ENCODE assay signal across 8 mouse cellular contexts in the genomic region with DNA sequence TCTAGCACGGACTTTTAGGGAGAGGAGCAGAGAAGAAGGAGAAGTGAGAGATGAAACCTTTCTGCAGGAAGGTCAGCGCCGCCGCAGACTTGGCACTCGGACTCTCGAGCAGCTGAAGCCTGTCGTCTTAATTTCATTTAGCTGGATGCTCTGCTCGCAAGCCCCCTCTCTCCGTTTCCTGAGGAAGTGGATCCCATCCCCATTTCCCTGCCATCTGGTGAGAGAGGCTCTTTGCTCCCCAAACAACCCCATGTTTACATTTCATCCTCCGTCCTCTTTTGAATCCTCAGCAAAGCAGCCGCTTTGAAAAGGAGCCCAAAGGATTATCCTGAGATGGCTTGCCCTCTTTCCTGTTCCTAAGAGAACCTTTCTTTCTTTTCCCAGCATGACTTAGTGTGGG. TPM values are rescaled to one million over a fixed set of nuclear protein-coding genes. Genes with fewer than 3 reads are reported as not detected.
DNase-seq lines count a peak whose midpoint lies in the region; ATAC-seq and TF ChIP-seq lines count a peak whose summit lies in the region.

No protein-coding gene starts in this region.

- peak; percentile 78 for DNase-seq in kidney, postnatal 10 days
- DNase-seq in kidney, adult 11 months: no peak
- peak; percentile 41 for DNase-seq in kidney, postnatal 14 days
- no peak for DNase-seq in midbrain, postnatal 0 days (ENCODE audit: low spot score)
- no peak for DNase-seq in right cerebral cortex, postnatal 10 days (ENCODE audit: low spot score in 2 of 2)
- DNase-seq in urinary bladder, postnatal 10 days (ENCODE audit: low spot score): no peak
- no peak for DNase-seq in thymus, adult 18-20 months

- no peak overlapping the region for H3K4me3 ChIP-seq in forebrain, embryonic 16.5 days (replicated peaks; ENCODE audit: low read length)
- H3K4me3 ChIP-seq in midbrain, postnatal 0 days (ENCODE audit: low read depth, low read length): peak overlapping the region; percentile 6; the same call in 1 of the 2 replicates

- H3K36me3 ChIP-seq in forebrain, embryonic 16.5 days (ENCODE audit: control insufficient read depth, insufficient read depth): no peaks in the 10 kb centered on the region
- no peaks in the 10 kb centered on the region for H3K36me3 ChIP-seq in midbrain, postnatal 0 days (ENCODE audit: insufficient read depth, low read length)

- no peak overlapping the region for H3K9ac ChIP-seq in forebrain, embryonic 16.5 days (replicated peaks; ENCODE audit: low read depth, low read length)
- no peak overlapping the region for H3K9ac ChIP-seq in midbrain, postnatal 0 days (replicated peaks; ENCODE audit: low read length, poor library complexity, severe bottlenecking)

- ATAC-seq in forebrain, embryonic 16.5 days: no peak
- no peak for ATAC-seq in midbrain, postnatal 0 days (ENCODE audit: low FRiP score)

- TF ChIP-seq CTCF in midbrain, postnatal 0 days (IDR thresholded peaks at IDR 0.05): no peak

- H3K4me1 ChIP-seq in forebrain, embryonic 16.5 days (replicated peaks; ENCODE audit: control insufficient read depth, insufficient read depth, low read length): peaks cover 10% of the 10 kb centered on the region
- no peaks in the 10 kb centered on the region for H3K4me1 ChIP-seq in midbrain, postnatal 0 days (ENCODE audit: insufficient read depth, low read length)

- 12% methylated on average over 11 of the region's 11 CpGs for WGBS in forebrain, embryonic 16.5 days
- 6% methylated on average over 11 of the region's 11 CpGs for WGBS in midbrain, postnatal 0 days

- peak overlapping the region; percentile 16; the same call in 1 of the 2 replicates for H3K4me2 ChIP-seq in forebrain, embryonic 16.5 days (ENCODE audit: low read length)
- peak overlapping the region; percentile 29; the same call in 1 of the 2 replicates for H3K4me2 ChIP-seq in midbrain, postnatal 0 days (ENCODE audit: low read depth, low read length, poor library complexity, severe bottlenecking)

- H3K27me3 ChIP-seq in forebrain, embryonic 16.5 days (replicated peaks; ENCODE audit: control insufficient read depth, insufficient read depth, low read length): no peaks in the 10 kb centered on the region
- H3K27me3 ChIP-seq in midbrain, postnatal 0 days (ENCODE audit: insufficient read depth, low read length): peaks cover 4% of the 10 kb centered on the region; the same call in 1 of the 2 replicates

- H3K27ac ChIP-seq in forebrain, embryonic 16.5 days (ENCODE audit: low read length): no peak overlapping the region
- H3K27ac ChIP-seq in midbrain, postnatal 0 days (ENCODE audit: low read depth, low read length): no peak overlapping the region

- H3K9me3 ChIP-seq in forebrain, embryonic 16.5 days (ENCODE audit: control insufficient read depth, low read length): no peaks in the 10 kb centered on the region
- H3K9me3 ChIP-seq in midbrain, postnatal 0 days (ENCODE audit: low read length): no peaks in the 10 kb centered on the region

RNA-seq across cellular contexts. Expression of a gene that starts 16.2 kb away (rescaled TPM):
- polyA plus RNA-seq in forebrain, embryonic 16.5 days (2015; fragmentation: Nextera tagmentation; extraction: Ambion mirVana): 43.4 and 45.5 TPM in 2 replicates
- total RNA-seq in midbrain, postnatal 0 days (2014; rRNA removed): 35.0 and 57.3 TPM in 2 replicates
- polyA plus RNA-seq in midbrain, postnatal 0 days (2015; fragmentation: Nextera tagmentation; extraction: Ambion mirVana): 31.4 and 50.9 TPM in 2 replicates

Comparison
In these comparisons a context has a peak if more than half of its experiments do, and no peak if none do; other contexts are left out.
1. DNase-seq: peak in kidney, postnatal 10 days (single experiment) and kidney, postnatal 14 days (single experiment); none in kidney, adult 11 months (single experiment), midbrain, postnatal 0 days (single experiment), right cerebral cortex, postnatal 10 days (0 of 2), urinary bladder, postnatal 10 days (single experiment) and thymus, adult 18-20 months (0 of 2).